Mouse (Mus musculus) forebrain, postnatal 0 days (tissue): ENCODE data around the gene Grn. TPM values are rescaled to one million over a fixed set of nuclear protein-coding genes. Genes with fewer than 3 reads are reported as not detected.

Experiments
- ATAC-seq: fragments of 200-750 bp; cut with Nextera tagmentation; 2 replicates; pipeline ENCODE4 v1.8.0; 2017; ENCODE audit warnings: mild to moderate bottlenecking, moderate library complexity
- DNase-seq: peaks from one replicate; pipeline ENCODE4 v3.0.0-alpha.2; 2015
- H3K27ac ChIP-seq: fragments of 300-500 bp; sonication (generic); 2 replicates; pipeline ENCODE4 v1.5.1; 2014; ENCODE audit warnings: low read depth, mild to moderate bottlenecking, antibody characterized with exemption, low read length, moderate library complexity, mixed read lengths
- H3K27me3 ChIP-seq: fragments of 300-500 bp; sonication (generic); 2 replicates; pipeline ENCODE4 v1.6.1; 2014; ENCODE audit warnings: mild to moderate bottlenecking, low read length, mixed read lengths; ENCODE audit not compliant: insufficient read depth
- H3K36me3 ChIP-seq: fragments of 300-500 bp; sonication (generic); 2 replicates; pipeline ENCODE4 v1.6.1; 2014; ENCODE audit warnings: mild to moderate bottlenecking, moderate library complexity; ENCODE audit not compliant: insufficient read depth
- H3K4me1 ChIP-seq: fragments of 300-500 bp; sonication (generic); 2 replicates; pipeline ENCODE4 v1.6.1; 2014; ENCODE audit warnings: antibody characterized with exemption; ENCODE audit not compliant: insufficient read depth
- H3K4me2 ChIP-seq: fragments of 300-500 bp; sonication (generic); 2 replicates; pipeline ENCODE4 v1.6.1; 2014; ENCODE audit warnings: low read depth, mild to moderate bottlenecking, moderate library complexity
- H3K4me3 ChIP-seq: fragments of 300-500 bp; sonication (generic); 2 replicates; pipeline ENCODE4 v1.5.1; 2014; ENCODE audit warnings: low read depth, low read length, mixed read lengths
- H3K9ac ChIP-seq: fragments of 300-500 bp; sonication (generic); 2 replicates; pipeline ENCODE4 v1.6.1; 2014; ENCODE audit warnings: mild to moderate bottlenecking
- H3K9me3 ChIP-seq: fragments of 300-500 bp; sonication (generic); 2 replicates; pipeline ENCODE4 v1.6.1; 2016; ENCODE audit warnings: low read length
- CTCF ChIP-seq: sonication (generic); IDR thresholded peaks from 2 replicates; pipeline ENCODE4 v1.5.1; 2016; ENCODE audit warnings: antibody characterized with exemption, control low read depth, low read depth
- WGBS: fragments of 180-500 bp; shearing (Covaris S2); extraction: QIAGEN DNeasy Blood & Tissue Kit; methylation state at CpG from one replicate; pipeline ENCODE4 v1.1.7; 2014; 5-methylcytosine and 5-hydroxymethylcytosine counted together
- polyA plus RNA-seq: library from polyadenylated mRNA; unstranded; fragments of >200 nt; fragmentation: Nextera tagmentation; extraction: Ambion mirVana; gene quantifications from 2 replicates; pipeline ENCODE4 v1.2.1, GENCODE M21; 2015
- total RNA-seq: library from RNA; depleted of rRNA; stranded (reverse); fragments of >200 nt; gene quantifications from 2 replicates; pipeline ENCODE4 v1.2.3, GENCODE M21; 2014

Gene Grn
- total and polyA plus RNA-seq, 2 experiments from 2014 or later = 66.2 to 86.6 TPM

DNA sequence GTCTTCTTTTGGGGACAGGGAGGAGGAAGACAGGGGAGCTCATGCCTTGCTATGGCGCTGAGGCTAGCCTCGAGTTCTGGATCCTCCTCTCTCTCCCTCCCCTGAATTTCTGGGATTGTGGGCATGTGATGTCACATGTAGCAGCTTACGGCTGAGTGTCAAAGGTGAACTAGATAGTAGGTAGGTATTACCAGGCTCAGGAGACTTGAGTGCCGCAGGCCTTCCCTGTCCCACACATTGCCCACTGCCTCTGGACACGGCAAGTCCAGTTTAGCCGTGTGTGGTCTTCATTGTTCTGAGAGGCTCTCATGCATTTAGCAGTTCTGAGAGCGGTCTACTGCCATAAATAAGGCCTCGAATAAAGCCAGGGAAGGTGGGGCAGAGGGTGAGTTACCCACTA lies 17.1 kb upstream of the Grn start:
- no peak overlapping the region for H3K27ac ChIP-seq
- 71% methylated on average over 8 of the region's 8 CpGs for WGBS
- ATAC-seq = no peak
- DNase-seq = no peak
- no peaks in the 10 kb centered on the region for H3K4me1 ChIP-seq
- no peaks in the 10 kb centered on the region for H3K27me3 ChIP-seq
- H3K36me3 ChIP-seq = no peaks in the 10 kb centered on the region
- H3K9ac ChIP-seq = no peak overlapping the region
- H3K4me3 ChIP-seq = no peak overlapping the region
- no peak overlapping the region for H3K4me2 ChIP-seq
- TF ChIP-seq CTCF = no peak
- no peaks in the 10 kb centered on the region for H3K9me3 ChIP-seq

- no peaks in the 10 kb centered on the region for H3K4me1 ChIP-seq
- no peak for ATAC-seq
- WGBS = 71% methylated on average over 10 of the region's 10 CpGs
- no peak overlapping the region for H3K27ac ChIP-seq
- H3K4me3 ChIP-seq = no peak overlapping the region
- H3K9me3 ChIP-seq = no peaks in the 10 kb centered on the region
- H3K36me3 ChIP-seq = no peaks in the 10 kb centered on the region
- H3K9ac ChIP-seq = no peak overlapping the region
- no peak for DNase-seq
- H3K4me2 ChIP-seq = no peak overlapping the region
- H3K27me3 ChIP-seq = no peaks in the 10 kb centered on the region
- TF ChIP-seq CTCF = no peak
Observed at GRCm38 (mm10) chr11:102415034-102415802, 14.9 kb upstream of the Grn start.

DNA sequence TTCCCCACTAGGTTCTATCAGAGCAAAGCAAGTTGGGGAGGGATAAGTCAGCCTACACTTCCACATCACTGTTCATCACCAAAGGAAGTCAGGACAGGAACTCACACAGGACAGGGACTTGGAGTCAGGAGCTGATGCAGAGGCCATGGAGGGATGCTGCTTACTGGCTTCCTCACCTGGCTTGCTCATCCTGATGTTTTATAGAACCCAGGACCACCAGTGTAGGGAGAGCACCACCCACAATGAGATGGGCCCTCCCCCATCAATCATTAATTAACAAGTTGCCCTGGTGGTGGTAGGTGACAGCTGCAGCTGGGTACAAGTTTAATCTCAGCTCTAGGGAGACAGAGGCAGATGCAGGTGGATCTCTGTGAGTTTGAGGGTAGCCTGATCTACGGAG lies 13.0 kb upstream of the Grn start:
- no peak for ATAC-seq
- Histone ChIP-seq H3K27me3 (no peaks in the 10 kb centered on the region), H3K27ac (no peak overlapping the region), H3K36me3 (no peaks in the 10 kb centered on the region), H3K4me1 (no peaks in the 10 kb centered on the region), H3K9ac (no peak overlapping the region), H3K4me2 (no peak overlapping the region), H3K4me3 (no peak overlapping the region), H3K9me3 (no peaks in the 10 kb centered on the region)
- TF ChIP-seq CTCF = no peak
- no peak for DNase-seq
- 89% methylated on average over 1 of the region's 1 CpGs for WGBS

GRCm38 (mm10) chr11:102418887-102419286 lies 11.2 kb upstream of the Grn start:
- H3K9ac ChIP-seq = no peak overlapping the region
- H3K4me3 ChIP-seq = no peak overlapping the region
- no peak for ATAC-seq
- TF ChIP-seq CTCF = no peak
- no peak overlapping the region for H3K27ac ChIP-seq
- no peak for DNase-seq
- H3K36me3 ChIP-seq = no peaks in the 10 kb centered on the region
- no peaks in the 10 kb centered on the region for H3K9me3 ChIP-seq
- no peak overlapping the region for H3K4me2 ChIP-seq
- no peaks in the 10 kb centered on the region for H3K4me1 ChIP-seq
- H3K27me3 ChIP-seq = no peaks in the 10 kb centered on the region

DNA sequence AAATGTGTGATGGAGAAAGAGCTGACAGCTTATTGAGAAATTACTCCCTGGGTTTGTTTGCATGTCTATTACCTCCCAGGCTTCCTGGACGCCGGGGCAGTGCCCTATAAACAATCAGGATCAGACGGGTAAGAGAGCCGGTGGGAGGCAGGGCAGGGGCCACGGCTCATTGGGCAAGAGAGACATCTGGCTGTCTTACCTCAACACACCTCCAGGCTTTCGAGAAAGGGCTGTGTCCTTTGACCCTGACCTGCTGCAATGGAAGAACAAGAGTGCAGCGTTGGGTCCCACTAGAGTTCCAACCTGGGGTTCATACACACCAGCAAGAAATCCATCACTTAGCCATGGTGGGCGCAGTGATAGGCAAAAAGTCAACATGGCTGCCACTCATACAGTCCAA lies 8.6 kb upstream of the Grn start:
- no peak overlapping the region for H3K4me2 ChIP-seq
- no peaks in the 10 kb centered on the region for H3K36me3 ChIP-seq
- no peak overlapping the region for H3K27ac ChIP-seq
- no peak overlapping the region for H3K9ac ChIP-seq
- DNase-seq (no peak), ATAC-seq (no peak)
- H3K9me3 ChIP-seq = no peaks in the 10 kb centered on the region
- WGBS = 67% methylated on average over 8 of the region's 8 CpGs
- no peaks in the 10 kb centered on the region for H3K4me1 ChIP-seq
- H3K27me3 ChIP-seq = no peaks in the 10 kb centered on the region
- H3K4me3 ChIP-seq = no peak overlapping the region
- no peak for TF ChIP-seq CTCF

GRCm38 (mm10) chr11:102424666-102425065 lies 5.4 kb upstream of the Grn start:
- no peaks in the 10 kb centered on the region for H3K27me3 ChIP-seq
- no peak for TF ChIP-seq CTCF
- ATAC-seq = no peak
- H3K4me1 ChIP-seq = no peaks in the 10 kb centered on the region; the same call in 1 of the 2 replicates
- no peak overlapping the region for H3K27ac ChIP-seq
- no peak for DNase-seq
- 77% methylated on average over 6 of the region's 6 CpGs for WGBS
- no peaks in the 10 kb centered on the region for H3K36me3 ChIP-seq
- no peak overlapping the region for H3K4me2 ChIP-seq
- H3K9me3 ChIP-seq = no peaks in the 10 kb centered on the region
- no peak overlapping the region for H3K9ac ChIP-seq
- no peak overlapping the region for H3K4me3 ChIP-seq

GRCm38 (mm10) chr11:102425555-102426316 lies 4.4 kb upstream of the Grn start:
- DNase-seq (no peak), ATAC-seq (no peak)
- H3K4me3 ChIP-seq = no peak overlapping the region
- no peak overlapping the region for H3K4me2 ChIP-seq
- no peaks in the 10 kb centered on the region for H3K36me3 ChIP-seq
- H3K9ac ChIP-seq = no peak overlapping the region
- no peaks in the 10 kb centered on the region; the same call in 1 of the 2 replicates for H3K4me1 ChIP-seq
- no peak overlapping the region for H3K27ac ChIP-seq
- 83% methylated on average over 8 of the region's 8 CpGs for WGBS
- no peak for TF ChIP-seq CTCF
- no peaks in the 10 kb centered on the region for H3K9me3 ChIP-seq
- H3K27me3 ChIP-seq = no peaks in the 10 kb centered on the region
